Mouse (Mus musculus) stomach, embryonic 16.5 days (tissue): Measurements from ENCODE around the gene Sdcbp2. TPM values are rescaled to one million over a fixed set of nuclear protein-coding genes. Genes with fewer than 3 reads are reported as not detected.
A peak's percentile ranks its signal among the peaks of the same experiment; 100 is the strongest.

Source experiments
- ATAC-seq: fragments of 200-750 bp; cut with Nextera tagmentation; 2 replicates; pipeline ENCODE4 v1.8.0; 2017; ENCODE audit warnings: moderate number of reproducible peaks, moderate TSS enrichment; ENCODE audit not compliant: insufficient read depth, low FRiP score
- H3K27ac ChIP-seq: fragments of 300-500 bp; sonication (generic); 2 replicates; pipeline ENCODE4 v1.5.1; 2014; ENCODE audit warnings: low read length
- H3K27me3 ChIP-seq: fragments of 300-500 bp; sonication (generic); 2 replicates; pipeline ENCODE4 v1.6.1; 2014; ENCODE audit warnings: low read length, control low read depth, mixed read lengths; ENCODE audit not compliant: control insufficient read depth, insufficient read depth
- H3K36me3 ChIP-seq: fragments of 300-500 bp; sonication (generic); 2 replicates; pipeline ENCODE4 v1.6.1; 2014; ENCODE audit warnings: low read length; ENCODE audit not compliant: control insufficient read depth, insufficient read depth
- H3K4me1 ChIP-seq: fragments of 300-500 bp; sonication (generic); 2 replicates; pipeline ENCODE4 v1.6.1; 2014; ENCODE audit warnings: low read length, control low read depth, mixed read lengths; ENCODE audit not compliant: control insufficient read depth, insufficient read depth
- H3K4me2 ChIP-seq: fragments of 300-500 bp; sonication (generic); 2 replicates; pipeline ENCODE4 v1.6.1; 2014; ENCODE audit warnings: low read depth, low read length, mixed read lengths
- H3K4me3 ChIP-seq: fragments of 300-500 bp; sonication (generic); replicated peaks from 2 replicates; pipeline ENCODE4 v1.5.1; 2014; ENCODE audit warnings: mild to moderate bottlenecking, low read length
- H3K9ac ChIP-seq: fragments of 300-500 bp; sonication (generic); 2 replicates; pipeline ENCODE4 v1.6.1; 2014; ENCODE audit warnings: low read length
- H3K9me3 ChIP-seq: fragments of 300-500 bp; sonication (generic); replicated peaks from 2 replicates; pipeline ENCODE4 v1.6.1; 2016; ENCODE audit warnings: low read length, control low read depth; ENCODE audit not compliant: control insufficient read depth
- WGBS: fragments of 180-500 bp; shearing (Covaris S2); extraction: QIAGEN DNeasy Blood & Tissue Kit; methylation state at CpG from one replicate; pipeline ENCODE4 v1.1.7; 2014; 5-methylcytosine and 5-hydroxymethylcytosine counted together
- polyA plus RNA-seq: library from polyadenylated mRNA; unstranded; fragments of >200 nt; fragmentation: Nextera tagmentation; extraction: Ambion mirVana; gene quantifications from 2 replicates; pipeline ENCODE4 v1.2.1, GENCODE M21; 2015

Gene Sdcbp2
- polyA plus RNA-seq, 1 experiment from 2014 or later, result 25.9 TPM

DNA sequence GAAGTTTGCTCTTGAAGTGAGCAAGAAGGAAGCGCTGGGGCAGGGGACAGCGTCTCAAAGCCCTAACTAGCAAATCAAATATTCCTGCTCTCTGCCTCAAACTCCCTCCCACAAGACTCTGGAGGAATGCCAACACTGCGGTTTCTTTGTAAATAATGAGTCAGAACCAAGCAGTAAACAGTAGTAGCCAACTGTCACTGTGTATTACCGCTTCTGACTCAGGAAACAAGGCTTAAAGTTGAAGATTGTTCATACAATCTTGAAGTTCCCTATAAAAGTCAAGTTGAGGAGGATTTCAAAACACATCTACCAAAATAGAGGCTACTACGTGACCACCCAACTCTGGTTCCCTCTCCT is 35.8 kb upstream of the Sdcbp2 start:
- Histone ChIP-seq H3K4me2 (peak overlapping the region; percentile 34), H3K9ac (0 out of 2 replicates have a peak overlapping the region, but pooled peaks have one; percentile 35), H3K4me1 (peaks cover 8% of the 10 kb centered on the region; the same call in 1 of the 2 replicates), H3K36me3 (no peaks in the 10 kb centered on the region), H3K27me3 (no peaks in the 10 kb centered on the region), H3K9me3 (no peaks in the 10 kb centered on the region), H3K4me3 (no peak overlapping the region), H3K27ac (peak overlapping the region; percentile 77)
- peak; percentile 82 for ATAC-seq
- WGBS, result 31% methylated on average over 5 of the region's 5 CpGs

DNA sequence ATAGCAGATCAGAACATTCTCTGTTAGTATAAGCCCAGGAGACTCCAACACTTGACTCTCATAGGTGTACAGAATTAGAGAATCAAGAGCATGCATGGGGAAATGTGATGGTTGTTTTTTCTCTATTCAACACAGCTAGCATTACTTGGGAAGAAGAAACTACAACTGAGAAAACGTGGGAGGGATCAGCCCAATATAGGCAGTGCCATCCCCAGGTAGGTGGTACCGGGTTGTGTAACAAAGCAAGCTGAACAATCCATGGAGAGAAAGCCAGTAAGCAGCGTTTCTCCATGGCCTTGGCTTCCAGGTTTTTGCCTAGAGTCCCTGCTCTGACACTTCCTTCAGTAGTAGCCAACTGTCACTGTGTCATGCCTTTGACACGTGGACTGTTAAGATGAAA is 33.8 kb upstream of the Sdcbp2 start:
- no peak for ATAC-seq
- H3K9ac ChIP-seq, result no peak overlapping the region
- no peaks in the 10 kb centered on the region for H3K27me3 ChIP-seq
- H3K4me3 ChIP-seq, result no peak overlapping the region
- H3K4me2 ChIP-seq, result no peak overlapping the region
- 60% methylated on average over 4 of the region's 4 CpGs for WGBS
- H3K4me1 ChIP-seq, result peaks cover 8% of the 10 kb centered on the region; the same call in 1 of the 2 replicates
- no peaks in the 10 kb centered on the region for H3K9me3 ChIP-seq
- H3K36me3 ChIP-seq, result no peaks in the 10 kb centered on the region
- H3K27ac ChIP-seq, result no peak overlapping the region

DNA sequence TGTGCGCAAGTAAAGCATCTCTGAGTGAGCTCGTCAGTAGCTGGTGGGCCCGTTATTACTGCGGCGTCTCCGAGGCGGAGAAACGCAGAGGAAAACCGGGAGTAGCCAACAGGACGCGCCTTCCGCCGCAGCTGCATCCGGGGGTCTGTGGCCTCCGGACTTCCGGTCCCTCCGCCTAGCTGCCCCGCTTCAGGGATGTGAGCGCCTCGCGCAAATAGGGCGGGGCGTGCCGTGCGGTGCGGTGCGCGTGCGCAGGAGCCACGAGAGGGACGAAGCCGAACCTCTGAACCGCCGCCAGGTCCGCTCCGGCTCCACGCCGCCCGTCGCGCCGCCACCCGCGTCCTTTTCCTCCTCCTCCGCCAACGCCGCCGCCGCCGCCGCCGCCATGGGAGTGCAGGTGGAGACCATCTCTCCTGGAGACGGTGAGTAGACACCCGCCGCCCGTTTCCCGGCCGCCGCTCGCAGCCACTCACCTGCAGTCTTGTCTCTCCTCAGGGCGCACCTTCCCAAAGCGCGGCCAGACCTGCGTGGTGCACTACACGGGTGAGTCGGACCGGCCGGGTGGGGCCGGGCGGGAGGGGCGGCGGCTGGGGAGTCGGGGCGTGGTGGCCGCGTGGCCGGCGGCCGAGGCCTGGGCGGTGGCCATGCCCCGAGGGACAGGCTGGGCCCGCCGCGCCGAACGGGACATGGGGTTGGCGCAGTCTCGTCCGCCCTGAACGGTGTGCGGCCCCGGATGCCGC is 29.9 kb upstream of the Sdcbp2 start, which contains the start of gene Fkbp1a:
TSS of gene Fkbp1a (plus strand) at position 161 of the 740 bp plus-strand sequence.
- H3K9me3 ChIP-seq, result no peaks in the 10 kb centered on the region
- peak within 1 kb of the TSS; percentile 97 for H3K27ac ChIP-seq
- no peaks in the 10 kb centered on the region for H3K27me3 ChIP-seq
- no peaks in the 10 kb centered on the region for H3K36me3 ChIP-seq
- peak within 1 kb of the TSS; percentile 74 for H3K4me2 ChIP-seq
- peaks cover 27% of the 10 kb centered on the region for H3K4me1 ChIP-seq
- ATAC-seq, result peak; percentile 96
- WGBS, result under 1% methylated on average over 91 of the region's 93 CpGs
- peak within 1 kb of the TSS; percentile 84 for H3K4me3 ChIP-seq
- H3K9ac ChIP-seq, result peak within 1 kb of the TSS; percentile 95

DNA sequence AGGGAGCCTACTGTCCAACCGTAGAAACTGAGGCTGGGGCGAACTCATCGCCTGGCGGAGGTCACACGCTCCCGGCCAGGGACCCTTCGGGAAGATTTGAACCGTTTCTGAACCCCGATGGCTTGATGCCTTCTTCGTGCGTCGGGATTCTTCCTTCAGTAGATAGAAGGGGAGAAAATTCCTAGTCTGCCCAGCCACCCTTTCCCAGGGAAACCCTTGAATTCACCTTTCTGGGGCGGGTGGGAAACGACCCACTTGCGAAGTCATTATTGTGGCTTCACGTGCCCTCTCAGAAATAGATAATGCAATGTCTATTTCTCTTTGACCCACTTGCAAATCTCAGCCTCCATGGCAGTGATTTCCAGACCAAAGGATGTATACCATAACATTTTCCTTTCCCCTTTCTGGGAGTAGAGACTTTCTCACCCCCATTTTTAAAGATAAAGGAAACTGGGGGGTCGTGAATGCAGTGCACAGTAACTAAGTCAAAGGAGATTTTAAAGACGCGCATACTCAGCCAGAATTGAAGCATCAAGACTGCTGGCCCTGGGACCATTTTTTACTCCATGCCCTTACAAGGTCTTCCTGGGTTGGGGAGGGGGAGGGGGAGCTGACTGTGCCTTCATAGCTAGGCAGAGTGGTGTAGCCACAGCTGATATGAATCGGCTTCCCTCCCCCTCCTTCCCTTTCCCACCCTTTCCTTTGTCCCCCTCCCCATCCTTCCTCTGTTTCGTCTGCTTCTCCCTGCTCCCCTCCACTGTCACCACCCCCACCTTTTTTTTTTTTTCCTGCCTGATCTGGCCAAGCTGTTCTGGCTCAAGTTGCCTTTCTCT is 29.1 kb upstream of the Sdcbp2 start:
- Histone ChIP-seq H3K4me2 (peak overlapping the region; percentile 74), H3K36me3 (0 out of 2 replicates have a peak, but pooled peaks cover 7% of the 10 kb centered on the region), H3K9ac (peak overlapping the region; percentile 95), H3K4me1 (peaks cover 31% of the 10 kb centered on the region), H3K4me3 (peak overlapping the region; percentile 84), H3K27ac (peak overlapping the region; percentile 97), H3K27me3 (no peaks in the 10 kb centered on the region), H3K9me3 (no peaks in the 10 kb centered on the region)
- peak; percentile 23; the same call in 1 of the 2 replicates for ATAC-seq
- WGBS, result under 1% methylated on average over 21 of the region's 21 CpGs

DNA sequence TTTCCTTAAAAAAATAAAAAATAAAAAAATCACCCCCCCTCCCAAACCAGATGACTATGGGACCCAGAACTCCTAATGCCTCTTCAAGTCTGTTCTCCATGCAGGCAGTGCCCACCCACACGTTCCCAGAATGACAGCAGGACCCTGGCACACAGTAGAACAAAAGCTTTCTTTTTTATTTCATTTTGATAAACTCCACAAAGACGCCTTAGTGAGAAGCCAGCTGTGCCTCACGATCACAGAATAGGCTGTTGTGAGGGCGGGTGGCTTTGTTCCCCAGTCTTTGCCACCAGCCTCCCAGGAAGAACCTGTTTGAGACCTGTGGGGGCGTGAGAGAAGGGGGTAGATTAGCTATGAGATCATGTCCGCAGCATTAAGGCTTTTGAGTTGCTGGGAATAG is 27.7 kb upstream of the Sdcbp2 start:
- Histone ChIP-seq H3K27me3 (no peaks in the 10 kb centered on the region), H3K4me3 (peak overlapping the region; percentile 84), H3K4me2 (peak overlapping the region; percentile 74), H3K9me3 (no peaks in the 10 kb centered on the region), H3K9ac (peak overlapping the region; percentile 51), H3K4me1 (peaks cover 34% of the 10 kb centered on the region), H3K27ac (no peak overlapping the region), H3K36me3 (0 out of 2 replicates have a peak, but pooled peaks cover 8% of the 10 kb centered on the region)
- 49% methylated on average over 6 of the region's 6 CpGs for WGBS
- ATAC-seq, result no peak

DNA sequence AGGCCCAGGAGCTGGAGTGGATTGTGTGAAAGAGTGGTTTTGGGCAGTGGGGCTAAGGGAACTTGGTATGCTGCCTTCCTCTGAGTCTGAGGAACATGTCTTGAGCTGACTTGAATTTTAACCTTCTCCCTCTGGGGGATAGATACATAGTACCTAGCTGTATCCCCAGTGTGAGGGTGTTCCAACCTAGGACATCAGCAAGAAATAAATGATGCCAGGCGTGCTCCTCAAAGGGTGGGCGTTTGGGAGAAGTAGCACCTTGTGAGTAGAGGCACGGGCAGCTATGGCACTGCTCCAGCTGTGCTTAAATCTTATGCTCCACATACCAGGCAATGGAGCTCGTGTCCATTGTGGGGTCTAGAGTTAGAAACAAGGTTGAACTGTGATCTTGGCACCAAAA is 25.9 kb upstream of the Sdcbp2 start:
- no peak overlapping the region for H3K4me2 ChIP-seq
- no peaks in the 10 kb centered on the region for H3K27me3 ChIP-seq
- no peak overlapping the region for H3K27ac ChIP-seq
- no peak for ATAC-seq
- H3K4me3 ChIP-seq, result no peak overlapping the region
- no peak overlapping the region for H3K9ac ChIP-seq
- 0 out of 2 replicates have a peak, but pooled peaks cover 9% of the 10 kb centered on the region for H3K36me3 ChIP-seq
- no peaks in the 10 kb centered on the region for H3K9me3 ChIP-seq
- WGBS, result 89% methylated on average over 4 of the region's 4 CpGs
- peaks cover 34% of the 10 kb centered on the region for H3K4me1 ChIP-seq

DNA sequence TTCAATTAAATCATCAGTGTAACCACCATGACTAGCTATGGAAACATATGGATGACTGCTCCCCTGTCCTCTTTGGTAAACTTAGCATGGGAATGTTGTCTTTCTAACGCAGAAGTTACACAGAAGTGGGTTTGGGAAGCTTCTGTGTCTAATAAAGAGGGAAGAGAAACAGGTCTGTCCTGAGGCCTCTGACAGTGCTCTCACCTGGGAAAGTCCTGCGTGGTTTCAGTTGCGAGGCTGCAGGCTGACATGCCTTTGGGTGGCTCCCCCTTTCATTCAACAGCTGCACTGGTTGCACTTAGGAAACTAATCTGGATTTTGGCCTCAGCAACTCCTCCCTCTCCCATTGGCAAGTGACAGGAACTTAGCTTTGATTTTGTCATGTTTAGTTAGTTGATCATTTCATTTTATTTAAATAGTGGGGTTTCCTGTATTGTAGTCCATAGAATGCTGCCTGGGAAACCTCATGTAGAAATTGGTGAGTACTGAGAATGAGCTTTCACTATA is 22.8 kb upstream of the Sdcbp2 start:
- 86% methylated on average over 3 of the region's 3 CpGs for WGBS
- H3K27me3 ChIP-seq, result no peaks in the 10 kb centered on the region
- ATAC-seq, result no peak
- peaks cover 25% of the 10 kb centered on the region for H3K4me1 ChIP-seq
- no peak overlapping the region for H3K4me2 ChIP-seq
- H3K4me3 ChIP-seq, result no peak overlapping the region
- H3K36me3 ChIP-seq, result 0 out of 2 replicates have a peak, but pooled peaks cover 17% of the 10 kb centered on the region
- H3K27ac ChIP-seq, result no peak overlapping the region
- H3K9me3 ChIP-seq, result no peaks in the 10 kb centered on the region
- H3K9ac ChIP-seq, result no peak overlapping the region

DNA sequence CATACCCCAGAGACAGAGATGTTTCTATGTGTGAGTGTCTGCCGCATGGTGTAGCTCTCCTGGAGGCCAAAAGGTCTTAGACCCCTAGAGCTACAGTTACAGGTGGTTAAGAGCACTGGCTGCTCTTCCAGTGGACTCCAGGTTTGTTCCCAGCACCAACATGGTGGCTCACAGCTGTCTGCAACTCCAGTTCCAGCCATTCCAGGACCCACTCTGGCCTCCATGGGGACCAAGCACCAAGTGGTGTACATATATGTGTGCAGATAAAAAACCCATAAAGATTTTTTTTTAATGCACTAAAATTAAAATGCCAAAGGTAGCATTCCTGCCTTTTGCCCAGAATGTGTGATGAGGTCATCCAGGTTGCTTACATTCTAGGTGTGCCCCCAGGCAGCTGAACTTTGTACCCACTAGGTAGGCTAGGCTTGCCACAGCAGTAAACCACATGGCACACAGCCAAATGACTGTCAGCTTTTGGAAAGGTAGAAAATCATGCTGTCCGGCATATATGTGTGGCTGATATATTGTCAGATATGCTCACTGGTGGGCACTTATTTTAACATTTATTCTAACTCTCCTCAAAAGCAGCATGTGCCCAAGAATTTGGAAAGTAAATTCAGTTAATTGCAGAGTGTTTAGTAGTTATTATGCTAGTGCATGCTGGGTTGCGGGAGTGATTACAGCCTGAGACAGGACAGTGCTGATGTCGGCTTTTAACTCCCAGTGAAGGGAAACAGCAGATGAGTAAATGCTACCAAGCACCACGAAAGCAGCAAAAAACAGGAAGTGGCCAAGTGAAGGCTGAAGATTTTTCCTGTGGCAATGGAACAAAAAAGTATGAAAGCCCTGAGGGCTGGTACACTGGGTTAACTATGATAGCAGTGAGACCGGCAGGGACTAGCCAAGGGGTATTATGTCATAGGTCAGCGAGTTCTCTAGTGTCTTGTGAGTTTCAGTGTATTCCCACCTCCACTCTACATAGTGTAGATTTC is 9.2 kb upstream of the Sdcbp2 start:
- peaks cover 21% of the 10 kb centered on the region for H3K36me3 ChIP-seq
- H3K4me2 ChIP-seq, result no peak overlapping the region
- H3K9me3 ChIP-seq, result no peaks in the 10 kb centered on the region
- peak overlapping the region; percentile 48; the same call in 1 of the 2 replicates for H3K27ac ChIP-seq
- ATAC-seq, result peak; percentile 86
- 0 out of 2 replicates have a peak, but pooled peaks cover 5% of the 10 kb centered on the region for H3K4me1 ChIP-seq
- no peaks in the 10 kb centered on the region for H3K27me3 ChIP-seq
- H3K9ac ChIP-seq, result no peak overlapping the region
- no peak overlapping the region for H3K4me3 ChIP-seq
- 70% methylated on average over 7 of the region's 7 CpGs for WGBS
